Mouse (Mus musculus): Measurements from ENCODE around the gene Srm. TPM values are rescaled to one million over a fixed set of nuclear protein-coding genes. Genes with fewer than 3 reads are reported as not detected.
A peak's percentile ranks its signal among the peaks of the same experiment; 100 is the strongest.

Gene Srm
- 10 to 100 TPM; 70.5 to 78.1 TPM for total RNA-seq (2021)

DNA sequence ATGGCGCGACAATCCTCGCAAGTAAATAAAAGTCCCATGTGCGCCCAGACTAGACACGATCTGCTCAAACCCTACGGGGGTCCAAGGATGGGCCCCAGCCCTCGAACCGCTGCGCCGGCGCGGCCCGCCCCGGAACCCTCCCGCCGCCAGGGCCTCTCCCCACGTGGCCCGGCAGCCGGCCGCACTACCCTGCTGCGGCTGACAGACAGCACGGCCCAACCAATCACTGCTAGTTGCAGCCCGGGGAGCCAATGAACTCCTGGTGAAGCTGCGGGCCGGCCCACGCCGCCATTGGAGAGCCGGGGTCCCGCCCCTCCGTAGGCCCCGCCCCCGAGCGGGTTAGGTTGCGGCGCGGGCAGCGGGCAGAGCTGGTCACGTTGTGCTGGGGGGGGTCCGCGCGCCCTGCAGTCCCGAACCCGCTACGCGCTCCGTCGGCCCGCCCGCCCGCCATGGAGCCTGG is at the start of gene Srm:
Gene Srm (plus strand): TSS at position 333 of the 460 bp plus-strand sequence.
- peak; percentile 82 to 89 for DNase-seq (ENCODE audit: extremely low spot score in 1 of 2, low spot score in 1 of 2)

DNA sequence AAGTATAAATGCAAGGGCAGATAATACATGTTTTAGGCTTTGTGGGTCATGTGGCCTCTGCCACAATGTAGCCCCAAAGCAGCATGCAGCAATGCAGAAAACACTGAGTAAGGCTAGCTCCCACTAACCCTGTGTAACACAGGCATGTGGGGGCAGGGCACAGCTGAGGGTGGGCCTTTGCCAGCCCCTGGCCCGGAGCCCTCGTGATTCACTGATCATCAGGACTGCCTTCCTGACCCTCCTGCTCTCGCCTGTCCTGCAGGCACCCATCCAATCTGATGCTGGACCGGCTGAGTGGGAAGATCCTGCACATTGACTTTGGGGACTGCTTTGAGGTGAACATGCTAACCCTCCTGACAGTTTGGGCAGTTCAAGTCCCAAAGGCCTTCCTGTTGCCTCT is 42.2 kb upstream of the Srm start:
- DNase-seq (ENCODE audit: extremely low spot score in 1 of 2, low spot score in 1 of 2), result no peak

DNA sequence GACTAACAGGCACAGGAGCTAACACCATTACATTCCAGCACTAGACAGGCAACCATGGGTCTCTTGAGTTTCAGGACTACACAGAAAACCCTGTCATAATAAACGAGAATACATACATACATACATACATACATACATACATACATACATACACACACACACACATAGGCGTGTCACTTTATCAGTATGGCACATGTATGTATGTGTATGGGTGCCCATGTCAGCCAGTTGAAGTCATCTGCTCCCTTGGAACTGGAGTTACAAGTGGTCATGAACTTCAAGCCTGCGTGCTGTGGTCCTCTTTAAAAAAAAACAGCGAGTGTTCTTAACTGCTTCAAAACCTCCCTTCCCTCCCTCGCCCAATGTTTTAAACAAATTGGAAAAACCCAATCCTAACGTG is 33.5 kb upstream of the Srm start:
- DNase-seq (ENCODE audit: extremely low spot score in 1 of 2, low spot score in 1 of 2), result no peak

DNA sequence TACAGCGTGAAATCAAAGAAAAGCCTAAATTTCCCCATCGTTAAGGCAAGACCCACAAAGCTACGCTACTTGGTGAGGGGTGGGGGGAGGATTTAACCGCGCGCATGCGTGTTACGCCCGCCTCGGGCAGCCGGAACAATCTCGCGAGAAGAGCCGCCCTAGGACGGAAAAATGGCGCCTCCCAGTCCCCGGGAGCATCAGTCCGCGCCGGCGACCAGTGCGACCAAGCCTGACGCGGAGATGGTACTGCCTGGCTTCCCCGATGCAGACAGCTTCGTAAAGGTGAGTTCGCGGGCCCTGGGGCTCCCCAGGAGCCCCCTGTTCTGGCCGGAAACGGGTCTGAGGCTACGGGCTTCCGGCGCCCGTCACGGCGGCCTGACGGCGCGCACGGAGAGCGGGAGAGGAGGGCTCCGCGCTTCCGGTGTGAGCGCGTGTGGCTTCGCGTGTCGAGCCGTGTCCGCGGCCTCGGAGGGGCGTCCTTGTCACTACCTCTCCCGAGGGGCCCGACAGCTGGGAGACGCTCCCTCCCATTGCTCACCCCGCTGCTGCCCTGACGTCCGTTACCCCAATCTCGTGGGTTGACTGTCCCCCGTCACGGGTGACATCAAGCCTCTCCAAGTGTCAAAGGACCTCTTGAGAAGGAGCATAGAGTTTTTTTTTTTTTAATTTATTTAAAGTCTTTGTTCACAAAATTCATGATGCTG is 32.9 kb upstream of the Srm start, which contains the start of gene Exosc10:
Gene Exosc10 (plus strand): TSS at position 133 of the 704 bp plus-strand sequence.
- peak; percentile 82 to 85 for DNase-seq (ENCODE audit: extremely low spot score in 1 of 2, low spot score in 1 of 2)

DNA sequence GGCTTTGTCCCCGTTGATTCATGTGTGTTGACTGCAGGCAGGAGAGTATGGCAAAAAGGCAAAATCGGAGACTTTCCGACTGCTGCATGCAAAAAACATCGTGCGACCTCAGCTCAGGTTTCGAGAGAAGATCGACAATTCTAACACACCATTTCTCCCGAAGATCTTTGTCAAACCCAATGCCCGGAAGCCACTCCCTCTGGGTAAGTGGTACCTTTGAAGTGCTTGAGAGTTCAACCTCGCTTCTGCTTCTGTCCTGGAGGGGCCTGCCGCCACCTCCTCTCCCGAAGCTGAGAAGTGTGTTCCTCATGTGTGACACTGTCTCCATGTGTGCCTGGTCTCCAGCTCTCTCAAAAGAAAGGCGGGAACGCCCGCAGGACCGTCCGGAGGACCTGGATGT is 28.6 kb upstream of the Srm start:
- DNase-seq (ENCODE audit: extremely low spot score in 1 of 2, low spot score in 1 of 2), result no peak

DNA sequence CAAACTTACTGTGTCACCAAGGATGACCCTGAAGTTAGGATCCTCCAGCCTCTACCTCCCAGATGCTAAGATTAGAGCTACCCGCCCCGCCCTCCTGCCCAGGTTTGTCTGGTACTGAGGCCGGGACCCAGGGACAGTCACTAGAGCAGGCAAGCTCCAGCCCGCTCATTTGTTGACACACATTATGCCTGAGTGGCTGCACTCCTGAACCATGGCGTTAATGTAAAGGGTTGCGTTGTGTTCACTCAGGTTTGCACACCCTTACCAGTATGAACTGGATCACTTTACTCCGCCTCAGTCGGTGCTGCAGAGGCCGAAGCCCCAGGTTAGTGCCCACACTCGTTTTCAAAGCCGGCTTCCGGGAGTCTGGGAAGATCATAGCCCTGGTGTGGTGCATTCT is 27.7 kb upstream of the Srm start:
- no peak for DNase-seq (ENCODE audit: extremely low spot score in 1 of 2, low spot score in 1 of 2)

DNA sequence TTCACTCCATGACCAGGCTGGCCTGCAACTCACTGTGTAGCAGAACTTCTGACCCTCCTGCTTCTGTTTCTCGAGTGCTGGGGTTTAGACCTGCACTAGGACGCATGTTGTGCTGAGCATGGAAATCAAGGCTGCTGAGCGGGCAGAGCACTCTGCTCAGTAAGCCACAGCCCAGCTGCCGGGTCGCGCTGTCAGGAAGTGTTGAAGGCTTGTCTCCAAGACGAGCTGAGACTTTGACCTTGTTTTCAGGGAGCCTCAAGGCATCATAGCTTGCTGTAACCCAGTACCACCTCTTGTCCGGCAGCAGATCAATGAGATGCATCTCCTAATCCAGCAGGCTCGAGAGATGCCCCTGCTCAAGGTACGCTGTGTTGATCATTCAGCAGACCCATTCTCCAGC is 21.2 kb upstream of the Srm start:
- no peak for DNase-seq (ENCODE audit: extremely low spot score in 1 of 2, low spot score in 1 of 2)

DNA sequence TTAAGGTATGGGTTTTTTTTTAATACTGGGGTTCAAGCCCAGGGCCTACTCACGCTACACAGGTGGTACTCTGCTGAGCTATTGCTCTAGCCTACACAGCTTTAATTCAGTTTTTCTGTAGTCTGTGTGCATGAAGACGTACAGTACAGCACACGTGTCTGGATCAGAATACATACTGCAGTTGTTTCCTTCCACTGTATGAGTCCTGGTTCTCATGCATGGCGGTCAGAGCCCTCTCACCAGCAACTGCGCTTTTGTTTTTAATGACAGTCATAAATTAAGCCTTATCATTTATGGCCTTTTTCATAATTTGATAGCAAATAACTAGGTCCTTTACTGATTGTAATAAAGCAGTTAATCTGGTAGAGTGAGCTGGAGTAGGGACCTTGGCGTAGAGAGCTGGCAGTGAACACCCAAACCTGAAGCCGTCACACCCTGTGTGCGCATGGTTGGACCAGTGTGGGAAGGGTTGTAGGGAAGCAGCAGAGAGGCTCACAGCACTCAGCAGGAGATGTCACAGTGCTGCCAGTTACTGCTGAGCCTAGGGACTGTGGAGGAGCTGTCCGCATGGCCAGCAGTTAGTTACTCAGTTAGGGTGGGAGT is 20.5 kb upstream of the Srm start:
- DNase-seq (ENCODE audit: extremely low spot score in 1 of 2, low spot score in 1 of 2), result no peak

DNA sequence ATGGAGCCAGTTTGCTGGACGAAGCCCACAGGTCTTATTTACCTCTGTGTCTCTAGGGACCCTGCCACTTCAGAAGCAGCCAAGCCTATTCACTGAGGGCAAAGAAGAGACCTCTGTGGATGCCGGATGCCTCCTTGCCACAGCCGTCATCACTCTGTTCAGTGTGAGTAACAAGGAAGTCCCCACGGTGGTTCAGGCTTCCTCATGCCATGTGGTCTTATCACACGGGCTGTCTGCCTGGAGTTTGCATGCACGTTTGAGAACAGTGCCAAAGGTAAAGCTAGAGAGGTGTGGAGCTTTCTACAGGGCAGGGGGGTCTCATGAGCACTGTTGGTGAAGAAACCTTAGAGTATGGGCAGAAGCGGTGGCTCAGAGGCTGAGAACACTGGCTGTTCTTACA is 18.1 kb upstream of the Srm start:
- no peak for DNase-seq (ENCODE audit: extremely low spot score in 1 of 2, low spot score in 1 of 2)

DNA sequence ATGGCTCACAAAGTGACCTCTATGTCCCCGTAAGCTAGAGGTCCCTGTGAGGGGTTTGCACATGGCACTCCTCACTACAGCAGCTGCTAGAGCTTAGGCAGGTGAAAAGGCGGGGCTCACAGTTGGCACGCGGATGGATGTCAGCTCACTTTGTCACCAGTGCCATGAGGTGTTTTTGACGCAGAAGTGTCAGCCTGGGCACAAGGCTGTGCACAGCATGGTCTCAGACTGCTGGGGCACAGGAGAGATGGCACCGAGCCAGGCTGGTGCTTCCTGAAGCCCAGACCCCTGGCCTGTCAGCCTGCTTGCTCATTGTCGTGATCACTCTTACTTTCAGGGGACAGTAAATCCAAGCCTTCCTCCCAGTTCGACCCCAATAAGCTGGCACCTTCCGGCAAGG is 10.5 kb upstream of the Srm start:
- no peak for DNase-seq (ENCODE audit: extremely low spot score in 1 of 2, low spot score in 1 of 2)

DNA sequence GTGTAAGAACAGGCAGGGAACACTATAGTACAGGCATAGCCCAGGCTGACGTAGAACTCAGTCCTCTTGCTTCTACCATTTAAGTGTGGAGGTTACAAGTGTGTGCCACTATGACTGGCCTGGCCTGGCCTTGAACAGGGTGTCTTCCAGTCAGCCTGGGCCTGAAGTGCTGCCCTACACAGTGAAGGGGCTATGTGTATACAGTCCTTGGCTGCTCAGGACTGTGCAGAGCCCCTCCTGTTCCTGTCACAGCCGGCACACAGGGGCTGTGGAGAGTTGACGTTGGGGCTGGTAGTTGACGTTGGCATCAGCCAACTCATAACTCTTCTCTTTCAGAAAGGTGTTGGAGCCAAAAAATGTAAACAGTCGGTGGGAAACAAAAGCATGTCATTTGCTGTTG is 9.9 kb upstream of the Srm start:
- DNase-seq (ENCODE audit: extremely low spot score in 1 of 2, low spot score in 1 of 2), result no peak

DNA sequence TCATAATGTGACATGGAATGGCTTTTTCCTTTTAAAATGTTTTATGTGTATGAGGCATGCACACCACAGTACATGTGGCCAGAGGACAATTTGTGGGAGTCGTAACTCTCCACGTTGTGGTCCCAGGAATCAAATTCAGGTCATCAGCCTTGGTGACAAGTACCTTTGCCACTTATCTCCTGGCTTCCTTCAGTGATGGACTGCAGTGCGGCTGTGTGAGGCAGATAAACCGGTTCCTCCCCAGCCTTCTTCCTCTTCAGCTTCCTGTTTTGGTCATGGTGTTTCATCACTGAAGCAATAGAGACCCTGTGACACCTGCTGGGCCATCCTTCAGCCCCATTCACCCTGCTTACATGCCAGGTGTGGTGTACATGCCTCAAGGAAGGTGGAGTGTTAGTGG is 8.0 kb upstream of the Srm start:
- no peak for DNase-seq (ENCODE audit: extremely low spot score in 1 of 2, low spot score in 1 of 2)

DNA sequence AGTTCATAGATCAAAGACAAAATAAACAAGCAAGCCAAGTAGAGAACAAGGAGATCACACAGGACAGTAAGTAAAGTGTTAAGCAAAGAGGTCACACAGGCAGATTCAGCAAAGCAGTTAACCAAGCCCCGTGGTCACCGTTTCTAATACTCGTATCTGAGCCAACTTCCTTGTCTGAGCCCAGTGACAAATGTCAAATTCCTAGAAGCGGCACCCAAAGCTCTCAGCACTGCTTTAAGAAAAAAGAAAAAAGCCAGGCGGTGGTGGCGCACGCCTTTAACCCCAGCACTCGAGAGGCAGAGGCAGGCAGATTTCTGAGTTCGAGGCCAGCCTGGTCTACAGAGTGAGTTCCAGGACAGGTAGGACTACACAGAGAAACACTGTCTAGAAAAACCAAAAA is 4.7 kb upstream of the Srm start:
- no peak for DNase-seq (ENCODE audit: extremely low spot score in 1 of 2, low spot score in 1 of 2)

DNA sequence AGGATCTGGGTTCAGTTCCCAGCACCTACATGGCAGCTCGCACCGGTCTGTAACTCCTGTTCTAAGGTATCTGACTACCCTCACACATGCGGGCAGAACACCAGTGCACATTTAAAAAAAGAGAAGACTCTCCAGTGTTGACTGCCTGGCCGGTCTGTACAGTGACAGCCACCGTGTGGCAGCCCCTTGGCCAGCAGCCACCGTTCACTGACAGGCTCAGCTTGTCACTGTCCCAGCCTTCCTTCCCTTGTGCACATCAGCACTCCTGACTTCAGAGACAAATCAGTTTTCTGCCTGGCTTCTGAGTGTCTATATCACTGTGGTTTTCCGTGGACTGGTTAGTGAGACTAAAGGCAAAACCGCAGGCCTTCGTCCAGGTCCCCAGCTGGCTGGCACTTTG is 2.5 kb upstream of the Srm start:
- no peak for DNase-seq (ENCODE audit: extremely low spot score in 1 of 2, low spot score in 1 of 2)

DNA sequence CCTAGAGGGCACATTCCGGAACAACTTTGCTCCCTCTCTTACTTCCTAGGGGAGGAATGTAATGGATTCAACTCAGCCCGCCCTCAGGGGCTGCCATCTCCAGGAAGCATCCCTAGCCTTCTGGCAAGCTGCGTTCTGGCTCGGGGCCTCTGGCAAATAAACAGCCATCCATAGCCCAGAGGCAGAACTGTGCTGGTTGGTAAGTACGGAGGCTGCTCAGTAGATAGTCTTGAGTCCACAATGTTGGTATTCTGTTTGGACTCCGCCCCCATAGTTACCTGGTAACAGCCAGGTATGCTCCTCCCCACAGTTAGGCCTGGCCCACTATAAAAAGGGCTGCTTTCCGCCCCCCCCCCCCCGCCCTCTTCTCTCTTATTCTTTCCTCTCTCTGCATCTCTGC is 1.7 kb upstream of the Srm start:
- DNase-seq (ENCODE audit: extremely low spot score in 1 of 2, low spot score in 1 of 2), result no peak

DNA sequence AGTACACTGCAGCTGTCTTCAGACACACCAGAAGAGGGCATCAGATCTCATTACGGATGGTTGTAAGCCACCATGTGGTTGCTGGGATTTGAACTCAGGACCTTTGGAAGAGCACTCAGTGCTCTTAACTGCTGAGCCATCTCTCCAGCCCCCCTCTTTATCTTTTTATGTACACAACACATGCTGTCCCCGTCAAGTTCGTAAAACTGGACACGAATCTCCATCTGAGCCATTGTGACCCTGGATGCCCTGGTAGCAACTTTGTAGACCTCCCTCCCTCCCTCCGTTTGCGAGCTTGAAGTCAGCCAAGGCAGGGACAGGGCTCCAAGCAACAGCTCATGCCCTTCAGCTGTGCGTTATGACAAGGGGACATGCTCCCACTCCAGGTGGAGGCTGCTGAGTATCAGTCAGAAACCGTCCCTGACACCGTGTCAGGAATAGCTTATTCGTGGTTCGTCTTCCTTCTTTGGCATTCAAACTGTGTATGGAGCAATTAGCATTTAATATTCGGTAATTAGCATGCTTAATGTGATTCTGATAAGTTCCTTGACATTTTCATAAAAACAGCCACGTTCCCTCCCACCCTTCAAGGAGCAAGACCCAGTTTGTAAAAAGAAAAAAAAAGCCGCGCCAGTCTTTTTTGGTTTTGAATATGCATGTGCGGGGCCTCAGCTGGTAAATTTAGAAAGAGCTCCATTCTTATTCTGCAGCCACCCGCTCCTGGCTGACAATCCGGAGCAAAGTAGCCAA is 707 bp upstream of the Srm start:
- no peak for DNase-seq (ENCODE audit: extremely low spot score in 1 of 2, low spot score in 1 of 2)

DNA sequence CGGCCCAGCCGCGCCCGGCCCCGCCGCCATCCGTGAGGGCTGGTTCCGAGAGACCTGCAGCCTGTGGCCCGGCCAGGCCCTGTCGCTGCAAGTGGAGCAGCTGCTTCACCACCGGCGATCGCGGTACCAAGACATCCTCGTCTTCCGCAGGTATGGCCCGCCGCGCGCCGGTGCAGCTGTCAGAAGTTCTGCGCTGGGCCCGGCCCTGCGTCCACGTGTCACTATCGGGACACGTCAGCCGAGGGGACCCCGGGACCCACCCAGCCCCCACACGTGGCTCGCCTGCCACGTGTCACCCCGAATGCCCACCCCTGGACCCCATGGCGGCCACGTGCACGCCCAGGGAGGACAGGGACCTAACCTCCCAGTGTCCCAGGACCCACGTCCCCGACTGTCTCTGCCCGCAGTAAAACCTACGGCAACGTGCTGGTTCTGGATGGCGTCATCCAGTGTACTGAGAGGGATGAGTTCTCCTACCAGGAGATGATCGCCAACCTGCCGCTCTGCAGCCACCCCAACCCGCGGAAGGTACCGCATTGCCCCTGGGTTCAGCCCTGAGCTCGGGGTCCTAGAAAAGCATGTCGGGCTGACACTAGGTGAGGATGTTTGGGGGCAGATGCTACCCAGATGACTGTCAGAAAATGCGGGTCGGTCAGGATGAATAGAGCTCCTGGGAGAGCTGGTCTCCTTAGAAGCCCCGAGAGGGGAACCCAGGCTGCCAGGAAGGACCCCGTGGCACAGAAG is 506 bp downstream of the Srm start:
- DNase-seq (ENCODE audit: extremely low spot score in 1 of 2, low spot score in 1 of 2), result peak in 1 of 2 experiments; percentile 27

DNA sequence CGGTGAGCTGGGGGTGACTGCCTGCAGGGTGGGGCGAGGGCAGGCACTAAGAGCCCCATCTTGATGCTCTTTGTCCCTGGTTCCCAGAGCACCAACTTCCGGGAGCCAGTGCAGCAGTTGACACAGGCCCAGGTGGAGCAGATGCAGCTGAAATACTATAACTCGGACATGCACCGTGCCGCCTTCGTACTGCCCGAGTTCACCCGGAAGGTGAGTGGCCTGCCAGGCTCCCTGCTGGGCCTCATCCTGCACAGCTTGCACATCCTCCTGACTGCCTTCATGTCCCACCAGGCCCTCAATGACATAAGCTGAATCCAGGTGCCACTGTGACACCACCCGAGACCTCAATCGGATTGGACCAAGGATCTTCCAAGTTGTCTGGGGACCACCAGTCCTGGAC is 2.7 kb downstream of the Srm start:
- DNase-seq (ENCODE audit: extremely low spot score in 1 of 2, low spot score in 1 of 2), result no peak

DNA sequence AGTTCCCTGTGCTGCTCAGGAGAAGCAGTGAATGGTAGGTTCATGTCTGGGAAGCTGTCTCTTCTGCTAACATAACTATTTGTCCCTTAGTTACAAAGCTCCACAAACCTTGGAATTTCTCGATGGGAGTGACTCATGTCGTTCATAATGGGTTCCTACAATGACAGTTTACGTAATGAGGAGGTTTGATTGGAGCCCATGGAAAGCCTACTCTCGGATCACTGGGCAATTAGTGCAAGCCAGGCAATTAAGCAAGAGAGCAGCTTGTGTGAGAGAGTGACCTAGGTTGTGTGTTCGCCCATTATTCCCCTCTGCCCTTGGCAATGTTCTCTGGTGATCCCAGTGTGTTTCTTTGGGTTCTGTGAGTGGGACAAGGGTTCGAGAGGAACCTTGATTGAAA is 4.6 kb downstream of the Srm start:
- DNase-seq (ENCODE audit: extremely low spot score in 1 of 2, low spot score in 1 of 2), result no peak

DNA sequence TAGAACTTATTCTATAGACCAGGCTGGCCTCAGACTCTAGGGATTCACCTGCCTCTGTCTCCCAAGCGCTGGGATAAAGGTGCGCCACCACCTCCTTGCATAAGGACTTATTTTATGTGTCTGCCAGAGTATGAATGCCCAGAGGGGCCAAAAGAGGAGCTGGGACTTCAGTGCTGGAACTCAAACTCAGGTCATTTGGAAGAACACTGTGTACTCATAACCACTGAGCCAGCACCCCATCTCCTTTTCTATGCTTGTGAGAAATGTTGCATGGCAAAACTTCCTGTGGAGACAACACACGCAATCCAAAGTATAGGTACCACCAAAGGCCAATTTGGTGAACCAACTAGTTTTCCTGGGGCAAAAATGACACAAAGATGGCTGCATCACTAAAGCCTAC is 5.4 kb downstream of the Srm start:
- no peak for DNase-seq (ENCODE audit: extremely low spot score in 1 of 2, low spot score in 1 of 2)

DNA sequence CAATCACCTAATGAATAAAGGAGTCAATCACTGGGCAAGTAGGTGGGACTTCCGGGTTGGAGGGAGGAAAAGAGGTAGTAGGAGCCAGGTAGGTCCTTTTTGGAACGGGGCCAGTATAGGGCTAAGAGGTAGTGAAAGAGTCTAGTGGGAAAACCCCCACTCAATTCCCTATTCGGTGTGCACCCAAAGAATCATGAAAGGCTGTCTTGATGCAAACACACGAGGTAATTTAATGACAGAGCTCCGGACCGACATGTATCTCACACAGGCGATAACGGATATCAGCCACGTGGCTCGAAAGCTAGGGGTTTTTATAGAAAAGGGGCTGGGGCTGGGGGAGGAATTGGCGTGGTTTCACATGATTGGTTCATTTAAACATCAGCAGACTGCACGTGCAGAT is 7.5 kb downstream of the Srm start:
- DNase-seq (ENCODE audit: extremely low spot score in 1 of 2, low spot score in 1 of 2), result no peak
